Mouse (Mus musculus) NIH3T3 (cell line): ENCODE data around the gene Cyp27b1.

ENCODE experiments used
- DNase-seq: peaks from one replicate; pipeline ENCODE4 v3.0.0-alpha.2; 2012; ENCODE audit warnings: low read depth

Cyp27b1 gene

DNA sequence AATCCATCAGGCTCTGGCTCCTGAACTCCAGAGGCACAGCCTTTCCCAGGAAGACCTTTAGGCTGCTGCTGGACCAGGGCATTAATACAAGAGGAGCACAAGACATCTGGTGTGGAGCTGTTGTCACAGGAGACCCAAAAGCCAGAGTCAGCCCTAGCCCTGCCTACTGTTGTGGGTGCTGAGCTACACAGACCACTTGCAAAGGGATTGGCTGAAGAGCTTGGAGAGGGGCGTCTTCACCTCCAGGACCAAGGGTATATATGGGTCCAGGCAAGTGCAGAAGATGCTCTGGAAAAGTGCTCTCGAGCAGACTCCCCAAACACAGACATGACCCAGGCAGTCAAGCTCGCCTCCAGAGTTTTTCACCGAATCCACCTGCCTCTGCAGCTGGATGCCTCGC is at the start of gene Cyp27b1:
TSS of gene Cyp27b1 (plus strand) at position 297 of the 400 bp plus-strand sequence.
- DNase-seq, result no peak

DNA sequence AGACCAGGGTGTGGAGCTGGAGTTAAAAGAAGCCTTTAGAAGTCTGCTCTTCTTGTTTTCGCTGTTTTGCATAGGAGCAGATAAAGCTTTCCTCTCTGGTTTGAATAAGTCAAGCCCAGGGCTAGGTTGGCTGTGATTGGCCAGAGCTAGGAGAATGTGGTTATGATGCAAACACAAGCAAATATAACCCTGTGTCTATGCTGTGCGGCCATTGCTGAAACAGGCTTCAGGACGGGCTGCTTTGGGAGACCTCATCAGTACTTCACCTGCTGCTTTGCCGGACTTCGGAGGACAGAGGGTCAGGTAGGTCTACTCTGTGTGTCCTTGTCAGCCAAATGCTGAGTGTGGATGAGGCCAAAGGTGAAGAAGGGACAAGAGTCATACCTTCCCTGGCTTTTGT is 47.5 kb upstream of the Cyp27b1 start, which contains the start of gene Avil:
TSS of gene Avil (plus strand) at position 181 of the 400 bp plus-strand sequence.
- DNase-seq, result no peak

GRCm38 (mm10) chr10:127001297-127001696 is 46.8 kb upstream of the Cyp27b1 start:
- no peak for DNase-seq

- no peak for DNase-seq
These were observed 46.0 kb upstream of the Cyp27b1 start for GRCm38 (mm10) chr10:127002056-127002455.

GRCm38 (mm10) chr10:127002765-127003164 is 45.3 kb upstream of the Cyp27b1 start:
- no peak for DNase-seq

GRCm38 (mm10) chr10:127003334-127003733 is 44.7 kb upstream of the Cyp27b1 start:
- no peak for DNase-seq

- peak; percentile 53 for DNase-seq
These were observed 44.2 kb upstream of the Cyp27b1 start for GRCm38 (mm10) chr10:127003806-127004205.

DNA sequence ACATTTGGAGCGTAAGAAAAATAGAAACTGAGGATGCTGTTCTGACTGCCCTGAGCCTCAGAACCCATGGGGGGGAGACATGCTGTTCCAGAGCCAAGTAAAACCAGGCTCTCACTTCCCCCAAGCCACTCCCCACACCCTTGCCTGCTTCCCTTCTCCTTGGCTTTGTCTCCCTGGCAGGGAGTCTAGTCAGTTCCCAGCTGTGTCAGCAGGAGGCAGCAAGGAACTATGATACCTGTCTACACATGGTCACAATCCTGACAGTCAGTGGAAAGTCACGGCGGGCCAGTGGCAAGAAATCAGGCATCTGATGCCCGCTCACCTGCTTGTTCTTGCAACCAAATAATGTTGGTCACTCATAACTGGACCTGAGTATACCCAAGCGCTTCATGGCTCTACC is 31.6 kb upstream of the Cyp27b1 start:
- DNase-seq, result peak; percentile 57

- DNase-seq, result no peak
These were observed 31.0 kb upstream of the Cyp27b1 start for GRCm38 (mm10) chr10:127017071-127017470.

DNA sequence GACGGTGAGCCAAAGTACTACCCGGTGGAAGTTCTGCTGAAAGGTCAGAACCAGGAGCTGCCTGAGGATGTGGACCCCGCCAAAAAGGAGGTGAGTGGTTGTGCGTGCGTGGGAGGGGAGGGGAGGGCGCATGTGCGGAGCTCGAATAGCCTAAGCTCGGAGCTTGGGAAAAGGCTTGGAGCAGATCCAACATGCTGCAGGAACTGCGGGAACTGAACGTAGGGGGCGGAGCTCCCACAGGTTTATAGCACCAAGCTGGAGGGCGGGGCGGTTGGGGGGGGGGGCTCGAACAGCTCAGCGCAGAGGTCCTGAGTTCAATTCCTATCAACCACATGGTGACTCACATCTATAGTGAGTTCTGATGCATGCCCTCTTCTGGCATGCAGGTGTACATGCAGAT is 29.6 kb upstream of the Cyp27b1 start:
- DNase-seq, result no peak

GRCm38 (mm10) chr10:127030336-127031296 is 17.4 kb upstream of the Cyp27b1 start, which contains the start of gene Tsfm:
Tsfm (minus strand) TSS chr10:127030840.
- peak; percentile 97 for DNase-seq

DNA sequence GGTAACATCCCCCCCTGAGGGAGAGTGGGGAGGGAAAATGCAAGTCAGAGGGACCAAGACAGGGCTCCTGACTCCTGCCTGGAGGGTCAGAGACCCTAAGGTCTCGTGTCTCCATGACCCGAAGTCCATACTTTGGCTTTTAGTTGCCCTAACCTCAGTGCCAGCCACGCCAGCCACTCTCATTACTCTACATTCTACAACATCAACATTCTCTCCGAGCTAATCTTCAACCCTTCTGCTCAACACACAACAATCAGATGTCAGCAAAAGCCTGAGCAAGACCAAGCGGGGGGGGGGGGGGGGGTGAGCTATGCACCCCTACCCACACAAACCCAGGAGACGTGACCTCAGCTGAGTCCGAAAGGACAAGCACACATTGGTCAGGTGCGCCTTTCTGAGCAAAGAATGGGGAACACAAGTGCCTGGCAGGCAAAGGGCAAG is 14.7 kb upstream of the Cyp27b1 start:
- DNase-seq, result no peak

GRCm38 (mm10) chr10:127036273-127036672 is 11.8 kb upstream of the Cyp27b1 start:
- DNase-seq, result no peak

DNA sequence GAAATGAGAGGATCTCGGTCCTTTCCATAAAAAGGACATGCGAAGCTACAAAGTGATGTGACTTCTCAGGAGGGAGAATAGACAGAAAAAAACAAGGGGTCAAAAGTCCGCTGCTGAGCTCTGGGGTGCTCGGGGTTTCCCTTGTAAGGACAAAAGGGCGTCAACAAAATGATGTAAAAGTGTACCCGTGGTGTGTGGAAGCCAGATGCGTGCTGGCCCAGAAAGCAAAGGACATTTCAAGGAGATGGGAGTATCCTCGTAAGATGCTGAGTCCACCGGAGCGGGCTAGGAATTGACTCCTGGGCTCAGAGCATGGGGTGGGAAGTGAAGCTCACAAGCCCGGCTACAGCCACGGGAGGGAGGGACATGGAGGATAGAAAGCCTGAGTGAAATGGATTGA is 10.4 kb upstream of the Cyp27b1 start:
- no peak for DNase-seq

GRCm38 (mm10) chr10:127040569-127041214 is 7.4 kb upstream of the Cyp27b1 start:
- DNase-seq, result peak; percentile 60

DNA sequence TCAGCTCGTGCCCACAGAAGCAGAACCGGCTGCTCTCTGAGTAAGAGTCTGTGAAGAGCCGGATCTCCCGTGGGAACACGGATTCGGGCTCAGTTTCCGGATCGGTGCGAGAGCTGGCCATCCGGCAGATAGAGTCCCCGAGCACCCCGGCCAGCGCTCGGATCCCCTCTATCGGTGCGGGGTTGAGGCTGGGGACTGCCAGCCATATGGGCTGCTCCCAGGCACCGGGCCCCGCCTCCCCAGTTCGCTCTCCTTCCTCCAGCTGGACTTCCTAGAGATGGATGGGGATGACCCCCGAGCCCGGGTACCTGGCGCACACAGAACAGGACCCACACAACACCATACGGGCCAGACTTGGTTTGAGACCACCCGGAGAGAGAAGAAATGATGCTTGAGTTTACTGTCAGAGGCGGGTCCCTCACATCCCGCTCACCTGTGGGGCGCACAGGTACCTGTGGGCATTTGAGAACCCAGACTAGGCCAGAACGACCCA is 6.7 kb upstream of the Cyp27b1 start, which contains the start of the genes Mettl1 and Eef1akmt3:
TSS of gene Mettl1 (plus strand) at position 141 of the 493 bp plus-strand sequence.
TSS of gene Eef1akmt3 (minus strand) at position 240 of the 493 bp plus-strand sequence.
- peak; percentile 64 for DNase-seq

DNA sequence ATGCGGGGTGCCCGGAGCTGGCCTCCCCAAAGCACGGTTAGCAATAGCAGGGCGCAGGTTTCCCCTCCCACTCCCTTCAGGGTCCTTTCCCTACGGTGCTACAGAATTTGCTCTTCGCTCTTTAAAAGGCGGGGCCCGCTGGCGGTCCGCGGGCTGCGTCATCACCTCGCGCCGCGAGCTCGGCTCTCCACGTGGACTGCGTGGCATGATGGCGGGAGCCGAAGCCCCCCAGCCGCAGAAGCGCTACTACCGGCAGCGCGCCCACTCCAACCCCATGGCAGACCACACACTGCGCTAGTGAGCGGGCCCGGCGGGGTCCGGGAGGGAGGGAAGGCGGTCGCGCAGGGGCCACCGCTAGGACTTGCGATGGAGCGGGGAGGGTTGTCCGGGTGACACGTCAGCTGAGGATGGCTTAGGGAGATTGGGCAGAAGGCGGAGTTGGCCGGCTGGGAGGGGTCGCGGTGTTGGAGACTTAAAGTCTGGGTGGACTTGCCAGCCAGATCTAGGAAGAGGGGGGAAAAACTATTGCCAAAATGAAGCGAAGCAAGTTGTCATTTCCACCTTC is 6.2 kb upstream of the Cyp27b1 start:
- DNase-seq, result peak; percentile 96

DNA sequence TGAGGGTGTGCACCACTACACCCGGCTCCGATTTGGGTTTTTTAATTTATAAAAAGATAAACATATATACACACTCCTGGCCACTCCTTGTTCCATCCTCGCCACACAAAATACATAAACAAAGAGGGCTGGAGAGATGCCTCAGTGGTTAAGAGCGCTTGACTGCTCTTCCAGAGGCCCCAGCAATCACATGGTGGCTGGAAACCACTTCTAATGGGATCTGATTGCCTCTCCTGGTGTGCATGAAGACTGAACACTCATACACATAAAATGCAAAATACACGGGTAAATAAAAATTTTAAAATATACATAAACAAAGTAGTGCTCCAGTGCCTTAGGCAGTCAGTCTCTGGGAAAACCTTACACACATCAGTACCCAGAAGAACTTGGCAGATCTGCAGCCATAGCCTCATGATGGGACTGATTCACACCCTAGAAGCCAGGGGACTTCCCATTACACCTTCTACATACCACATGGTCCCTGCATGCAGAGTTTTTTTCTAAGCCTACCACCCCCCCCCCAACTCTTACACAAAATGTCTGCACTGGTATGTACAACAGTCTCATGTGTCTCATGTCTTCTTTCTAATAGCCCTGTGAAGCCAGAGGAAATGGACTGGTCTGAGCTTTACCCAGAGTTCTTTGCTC is 5.5 kb upstream of the Cyp27b1 start:
- peak; percentile 71 for DNase-seq

DNA sequence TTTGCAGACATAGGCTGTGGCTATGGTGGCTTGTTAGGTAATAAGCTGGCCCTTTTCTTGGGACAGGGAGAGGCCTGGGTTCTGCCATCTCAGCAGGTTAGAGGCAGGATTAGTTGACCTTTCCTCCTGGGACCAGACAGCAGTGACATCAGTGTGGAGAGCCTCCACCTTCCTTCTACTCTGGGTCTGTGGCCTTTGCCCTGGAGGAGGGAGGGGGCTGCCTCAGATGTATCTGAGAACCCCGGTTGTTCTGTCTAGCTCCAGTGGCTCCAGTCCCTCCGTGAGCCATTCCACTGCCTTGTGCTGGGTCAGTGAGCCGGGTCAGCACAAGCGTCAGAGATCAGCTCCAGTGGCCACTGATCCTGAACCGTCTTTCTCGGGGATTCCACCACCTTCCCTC is 4.9 kb upstream of the Cyp27b1 start:
- no peak for DNase-seq

DNA sequence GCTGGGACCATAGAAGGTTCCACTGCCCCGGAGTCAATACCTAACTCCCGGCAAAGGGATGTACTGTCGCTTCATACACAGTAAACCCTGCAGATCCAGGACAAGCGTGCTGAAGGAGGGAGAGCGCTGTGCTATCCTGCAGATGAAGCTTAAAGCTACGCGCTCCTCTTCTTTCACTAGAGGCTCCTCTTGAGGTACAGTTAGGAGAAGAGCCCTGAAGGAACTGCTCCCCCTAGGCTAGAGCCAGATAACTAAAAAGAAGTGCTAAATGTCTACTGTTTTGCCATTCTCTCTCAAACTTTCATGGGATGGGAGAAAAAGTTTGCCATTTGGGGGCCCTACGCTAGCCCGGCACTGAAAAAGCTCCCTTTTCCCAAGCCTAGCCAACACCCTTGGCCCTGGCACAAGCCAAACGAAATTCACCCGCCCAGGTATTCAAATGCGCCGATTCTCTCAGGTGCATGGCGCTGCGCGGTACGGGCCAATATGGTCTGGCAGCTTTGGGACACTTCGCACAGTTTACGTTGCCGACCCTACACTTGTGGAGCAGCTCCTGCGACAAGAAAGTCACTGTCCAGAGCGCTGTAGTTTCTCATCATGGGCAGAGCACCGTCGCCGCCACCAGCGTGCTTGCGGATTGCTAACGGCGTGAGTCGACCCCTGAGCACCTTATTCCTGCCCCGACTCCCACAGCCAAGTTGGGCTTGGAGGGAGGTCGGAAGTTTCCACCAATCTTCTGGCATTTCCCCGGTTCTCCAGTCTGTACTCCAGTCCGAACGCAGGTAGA is 751 bp downstream of the Cyp27b1 start:
- DNase-seq, result no peak
